Mouse (Mus musculus): ENCODE results near the gene Mcoln3.

DNA sequence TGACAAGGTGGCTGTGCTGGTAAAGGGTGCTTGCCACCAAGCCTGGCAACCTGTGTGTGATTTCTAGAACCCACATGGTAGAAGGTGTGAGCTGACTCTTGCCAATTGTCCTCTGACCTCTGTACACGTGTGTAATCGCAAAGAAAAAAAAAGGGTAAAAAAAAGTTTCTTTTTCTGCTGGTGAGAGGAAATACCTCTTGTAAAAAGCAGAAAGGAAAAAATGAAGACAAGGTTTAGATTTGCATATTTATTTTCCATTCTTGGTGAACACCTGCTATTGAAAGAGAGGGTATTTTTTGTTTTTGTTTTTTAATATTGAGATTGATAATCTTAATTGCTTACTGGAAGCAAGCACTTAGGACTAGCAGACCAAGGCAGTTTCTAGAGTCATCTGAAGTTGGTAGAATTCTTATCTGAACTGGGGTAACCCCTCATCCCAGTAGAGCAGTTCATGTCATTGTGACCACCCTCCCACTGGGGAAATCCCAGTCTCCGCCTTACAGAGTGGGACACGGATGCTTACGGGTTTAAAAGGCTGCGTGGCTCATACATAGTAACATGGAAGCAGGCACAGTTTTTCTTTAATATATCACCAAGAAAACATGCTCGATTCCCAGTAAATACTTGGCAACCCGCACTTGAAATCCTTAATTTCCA lies 5.7 kb downstream of the Mcoln3 start:
- TF ChIP-seq CTCF (IDR thresholded peaks at IDR 0.05; ENCODE audit: borderline replicate concordance, extremely low read depth, insufficient read depth, insufficient read length), result no peak
- TF ChIP-seq POLR2A (IDR thresholded peaks at IDR 0.05; ENCODE audit: borderline replicate concordance, extremely low read depth, insufficient read depth, insufficient read length, poor library complexity, severe bottlenecking), result no peak
